Mouse (Mus musculus) mouse embryonic stem cell (cell line): ENCODE results near the gene Slc2a10.
"Not testable (repeated sequence)": the region's sequence is repeated elsewhere in the genome, so short reads cannot be mapped to it uniquely, and the experiment has no call there.

ENCODE experiments used
- in situ Hi-C, 2 experiments: fragments of 300-500 bp; cut with MboI; formaldehyde crosslinking; loops; 1 replicate in 1 of 2; 3 replicates in 1 of 2; pipeline ENCODE4 v1.14.3; 2019 to 2020; ENCODE audit warnings: low sequenced_read_pairs in 2 of 2, low pct_unique_long_range_greater_than_20kb in 1 of 2, mixed read lengths in 1 of 2; ENCODE audit not compliant: unreplicated experiment in 1 of 2

Slc2a10 gene

DNA sequence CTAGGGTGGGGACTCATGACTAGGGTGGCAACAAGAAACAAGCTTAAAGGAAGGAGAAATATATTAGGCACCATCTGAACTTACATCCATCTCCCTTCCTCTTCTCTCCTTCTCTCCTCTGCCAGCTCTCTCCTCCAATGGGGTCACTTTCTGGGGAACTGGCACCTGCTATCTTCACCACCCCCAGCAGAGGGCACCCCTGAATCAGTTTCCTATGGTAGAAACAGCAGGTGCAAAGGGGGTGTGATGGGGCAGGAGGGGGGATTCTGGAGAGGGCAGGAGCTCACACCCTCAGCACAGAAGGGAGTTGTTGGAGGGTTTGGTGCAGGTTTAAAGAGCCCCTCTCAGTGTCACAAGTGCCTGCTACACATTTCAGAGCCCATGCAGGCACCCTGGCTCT lies 7.3 kb upstream of the Slc2a10 start:
- in situ Hi-C loops, result no loop called here

DNA sequence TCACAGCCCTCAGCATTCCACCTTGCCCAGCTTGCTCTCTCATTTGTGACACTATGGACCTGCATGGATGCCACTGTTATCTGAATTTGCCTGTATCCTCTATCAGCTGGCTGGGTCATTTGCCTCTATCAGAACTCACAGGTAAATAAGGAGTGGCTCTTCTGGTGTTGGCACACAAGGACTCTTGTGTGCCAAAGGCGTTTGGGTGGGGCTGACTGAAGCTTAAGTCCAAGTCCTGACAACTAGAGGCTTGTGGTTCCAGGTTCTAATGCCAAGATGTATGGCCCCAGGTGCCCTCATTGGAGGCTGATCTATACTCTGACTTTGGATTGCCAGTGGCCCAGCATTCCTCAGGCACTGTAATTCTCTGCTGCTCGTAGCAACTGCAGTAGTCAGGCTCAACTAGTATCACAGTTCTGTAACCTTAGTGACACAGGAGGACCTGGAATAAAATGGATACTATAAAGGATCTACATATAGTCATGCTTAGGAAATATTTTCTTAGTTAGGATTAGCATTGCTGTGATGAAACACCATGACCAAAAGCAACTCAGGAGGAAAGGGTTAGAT lies 5.8 kb upstream of the Slc2a10 start:
- in situ Hi-C loops, result no loop called here

DNA sequence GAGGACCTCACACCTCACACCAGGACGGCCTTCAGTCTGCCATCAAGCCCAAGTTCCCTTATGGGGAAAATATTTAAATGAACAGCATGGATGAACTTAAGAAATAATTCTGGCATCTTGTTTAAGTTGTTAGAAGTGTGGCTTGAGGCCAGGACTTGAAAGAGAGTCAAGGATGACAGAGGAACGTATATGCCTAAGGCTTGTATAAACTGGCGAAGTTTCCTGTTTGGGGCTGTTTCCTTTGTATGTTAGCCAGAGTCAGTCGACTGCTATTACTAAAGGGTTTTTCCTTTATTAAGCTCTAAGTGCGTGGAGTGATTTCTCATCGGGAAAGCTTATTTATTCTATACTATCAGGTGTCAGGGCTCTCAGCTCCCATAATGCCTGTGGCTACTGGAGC lies 4.8 kb upstream of the Slc2a10 start:
- in situ Hi-C loops, result no loop called here

DNA sequence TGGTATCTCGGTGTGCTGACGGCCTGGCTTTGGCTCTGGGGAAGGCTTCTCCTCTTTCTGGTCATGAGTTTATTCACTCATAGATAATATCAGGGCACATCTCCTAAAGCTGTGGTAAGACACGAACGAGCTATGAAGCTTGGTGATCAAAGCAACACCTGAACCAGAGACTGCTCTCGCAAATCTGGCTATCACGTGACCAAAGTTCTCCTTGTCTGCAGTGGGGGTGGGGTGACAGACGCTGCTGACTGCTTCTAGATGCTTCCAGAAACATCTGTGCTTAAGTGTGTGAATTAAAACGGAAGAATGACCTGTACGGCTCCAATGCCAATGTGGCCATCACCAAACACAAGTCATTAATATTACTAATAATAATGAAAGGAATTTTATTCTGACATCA lies 6.1 kb downstream of the Slc2a10 start:
- in situ Hi-C loops, result no loop called here

DNA sequence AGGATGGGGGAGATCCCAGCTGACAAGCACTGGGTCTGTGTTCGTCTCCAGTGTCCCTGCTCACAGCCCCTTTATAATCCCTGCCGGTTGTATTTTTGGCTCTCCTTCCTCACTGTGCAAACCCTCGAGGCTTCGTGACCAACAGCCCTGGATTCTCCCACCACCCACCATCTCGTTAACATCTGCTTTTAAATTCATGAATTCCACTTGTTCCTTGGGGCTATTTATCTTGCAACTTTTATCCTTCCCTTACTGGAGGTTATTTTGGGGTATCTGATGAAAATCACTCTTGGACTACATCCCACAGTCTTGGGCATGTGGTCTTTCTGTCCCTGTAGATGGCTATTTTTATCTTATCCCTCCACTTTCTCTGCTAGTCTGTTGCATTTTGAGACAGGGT lies 6.9 kb downstream of the Slc2a10 start:
- in situ Hi-C loops, result no loop called here

DNA sequence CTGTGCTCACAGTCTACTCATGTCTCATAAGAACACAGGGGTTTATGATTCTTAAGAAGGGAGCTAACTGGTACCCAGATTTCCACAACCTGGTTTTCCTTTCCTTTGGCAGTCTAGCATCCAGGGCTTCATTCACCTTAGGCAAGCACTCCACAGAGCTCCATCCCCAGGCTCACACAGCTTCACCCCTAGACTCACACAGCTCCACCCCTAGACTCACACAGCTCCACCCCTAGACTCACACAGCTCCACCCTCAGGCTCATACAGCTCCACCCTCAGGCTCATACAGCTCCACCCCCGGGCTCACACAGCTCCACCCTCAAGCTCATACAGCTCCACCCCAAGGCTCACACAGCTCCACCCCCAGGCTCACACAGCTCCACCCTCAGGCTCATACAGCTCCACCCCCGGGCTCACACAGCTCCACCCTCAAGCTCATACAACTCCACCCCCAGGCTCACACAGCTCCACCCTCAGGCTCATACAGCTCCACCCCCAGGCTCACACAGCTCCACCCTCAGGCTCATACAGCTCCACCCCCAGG lies 7.4 kb downstream of the Slc2a10 start:
- in situ Hi-C loops, result not testable (repeated sequence)

DNA sequence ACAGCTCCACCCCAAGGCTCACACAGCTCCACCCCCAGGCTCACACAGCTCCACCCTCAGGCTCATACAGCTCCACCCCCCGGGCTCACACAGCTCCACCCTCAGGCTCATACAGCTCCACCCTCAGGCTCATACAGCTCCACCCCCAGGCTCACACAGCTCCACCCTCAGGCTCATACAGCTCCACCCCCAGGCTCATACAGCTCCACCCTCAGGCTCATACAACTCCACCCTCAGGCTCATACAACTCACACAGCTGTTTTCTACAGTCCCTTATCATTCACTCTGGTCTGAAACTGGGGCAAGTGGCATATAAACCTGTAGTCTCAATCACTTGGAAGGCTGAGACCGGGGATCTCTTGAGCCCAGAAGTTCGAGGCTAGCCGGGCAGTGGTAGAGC lies 7.9 kb downstream of the Slc2a10 start:
- in situ Hi-C loops, result not testable (repeated sequence)

DNA sequence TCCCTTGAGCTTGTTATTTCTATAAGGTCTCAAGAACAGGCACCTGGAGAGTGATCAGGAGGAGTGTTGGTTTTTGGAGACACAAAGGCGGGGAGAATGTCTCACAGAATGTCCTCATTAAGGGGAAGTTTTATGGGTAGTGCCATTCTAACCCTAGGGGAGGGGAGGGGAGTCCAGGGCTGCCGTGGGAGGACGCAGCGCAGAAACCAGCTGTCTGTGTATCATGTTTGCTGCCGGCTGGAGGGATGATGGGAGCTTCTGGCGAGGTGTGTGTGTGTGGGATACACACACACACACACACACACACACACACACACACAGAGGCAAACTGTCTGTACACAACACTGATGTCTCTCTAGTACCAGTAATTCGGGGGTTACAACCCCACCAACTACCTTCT lies 8.8 kb downstream of the Slc2a10 start:
- in situ Hi-C loops, result no loop called here

DNA sequence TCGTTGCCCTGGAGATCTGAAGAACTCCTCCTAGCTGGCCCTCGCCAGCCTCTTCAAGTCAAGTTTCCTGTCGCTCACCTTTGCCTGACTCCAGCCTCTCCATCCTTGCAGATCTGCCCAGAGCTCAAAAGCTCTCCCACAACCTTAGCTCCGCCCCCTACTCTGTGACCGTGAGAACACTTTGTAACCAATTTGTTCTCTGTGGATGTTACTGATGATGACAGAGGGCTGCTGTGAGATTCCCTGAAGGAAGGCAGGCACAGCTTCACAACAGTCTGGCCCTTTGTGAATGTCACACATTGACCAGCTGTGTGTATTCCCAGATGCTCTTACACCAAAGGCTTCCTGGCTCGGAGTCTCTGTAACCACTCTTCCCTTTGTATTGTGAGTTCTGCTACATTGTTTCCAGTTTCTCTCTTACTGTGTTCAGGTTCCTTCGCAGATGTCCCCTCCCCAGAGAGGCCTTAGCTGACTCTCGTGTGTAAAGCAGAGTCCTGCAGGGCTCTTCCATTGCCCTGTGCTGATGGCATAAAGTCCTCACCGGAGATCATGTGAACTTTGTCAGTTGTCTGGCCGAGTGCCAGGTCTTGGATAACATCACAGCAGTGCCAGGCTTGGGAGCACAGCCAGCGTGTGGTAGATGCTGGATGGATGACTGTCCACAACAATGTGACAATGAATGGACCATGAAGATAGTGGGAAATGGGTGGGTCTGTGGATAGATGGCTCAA lies 9.4 kb downstream of the Slc2a10 start:
- in situ Hi-C loops, result no loop called here

DNA sequence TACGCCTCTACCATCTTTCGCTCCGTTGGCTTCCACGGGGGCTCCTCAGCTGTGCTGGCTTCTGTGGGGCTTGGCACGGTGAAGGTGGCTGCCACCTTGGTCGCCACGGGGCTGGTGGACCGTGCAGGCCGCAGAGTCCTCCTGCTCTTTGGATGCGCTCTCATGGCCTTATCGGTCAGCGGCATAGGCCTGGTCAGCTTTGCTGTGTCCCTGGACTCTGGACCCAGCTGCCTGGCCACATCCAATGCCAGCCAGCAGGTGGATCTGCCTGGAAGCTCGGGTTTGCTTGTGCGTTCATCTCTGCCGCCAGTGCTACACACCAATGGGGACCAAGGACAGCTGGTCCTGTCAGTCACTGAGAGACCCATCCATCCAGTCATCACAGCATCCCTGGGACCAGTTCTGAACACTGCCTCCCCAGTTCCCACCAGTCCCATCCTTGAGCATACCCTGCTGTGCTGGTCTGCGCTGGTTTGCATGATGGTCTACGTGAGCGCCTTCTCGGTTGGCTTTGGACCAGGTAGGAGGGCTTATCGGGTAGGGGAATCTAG lies 11.7 kb downstream of the Slc2a10 start:
- in situ Hi-C loops, result no loop called here

DNA sequence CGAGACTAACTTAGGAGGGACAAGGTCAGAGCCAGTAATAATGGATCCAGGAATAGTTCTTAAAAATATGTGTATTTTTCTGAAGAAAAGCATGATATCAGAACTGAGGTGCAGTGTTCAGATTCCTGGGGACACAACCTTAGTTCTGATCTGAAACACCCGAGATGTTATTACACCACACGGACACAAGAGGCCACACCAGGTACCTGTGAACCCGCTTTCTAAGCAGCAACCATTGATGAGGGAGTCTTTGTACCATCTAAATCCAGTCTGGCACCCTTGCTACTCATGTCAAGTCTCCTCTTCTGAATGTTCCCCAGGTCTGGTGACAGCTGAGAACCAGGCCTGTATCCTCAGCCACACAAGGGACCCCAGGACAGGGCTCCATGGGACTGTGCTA lies 22.0 kb downstream of the Slc2a10 start:
- in situ Hi-C loops, result loop anchor here (25.0 kb wide), 2 partner anchors 187 to 387 kb away; no protein-coding TSS in a partner anchor

DNA sequence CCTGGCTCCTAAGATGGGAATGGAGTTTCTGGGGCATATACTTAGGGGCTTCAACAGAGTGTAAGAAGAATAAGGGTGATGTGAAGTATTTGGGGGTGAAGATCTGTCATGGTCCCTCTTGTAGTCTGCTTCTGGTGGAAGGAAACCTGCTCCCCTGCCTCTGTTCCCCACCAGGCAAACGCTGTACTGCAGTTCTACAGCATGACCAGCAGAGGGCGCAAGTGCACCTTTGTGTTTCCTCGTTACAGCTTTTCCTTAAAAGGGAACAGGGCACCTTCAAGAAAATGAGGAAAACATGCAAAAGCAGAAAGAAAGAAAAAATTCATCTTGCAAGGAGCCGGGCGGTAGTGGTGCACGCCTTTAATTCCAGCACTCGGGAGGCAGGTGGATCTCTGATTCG lies 25.5 kb downstream of the Slc2a10 start:
- in situ Hi-C loops, result loop anchor here (25.0 kb wide), 2 partner anchors 183 to 383 kb away; no protein-coding TSS in a partner anchor

DNA sequence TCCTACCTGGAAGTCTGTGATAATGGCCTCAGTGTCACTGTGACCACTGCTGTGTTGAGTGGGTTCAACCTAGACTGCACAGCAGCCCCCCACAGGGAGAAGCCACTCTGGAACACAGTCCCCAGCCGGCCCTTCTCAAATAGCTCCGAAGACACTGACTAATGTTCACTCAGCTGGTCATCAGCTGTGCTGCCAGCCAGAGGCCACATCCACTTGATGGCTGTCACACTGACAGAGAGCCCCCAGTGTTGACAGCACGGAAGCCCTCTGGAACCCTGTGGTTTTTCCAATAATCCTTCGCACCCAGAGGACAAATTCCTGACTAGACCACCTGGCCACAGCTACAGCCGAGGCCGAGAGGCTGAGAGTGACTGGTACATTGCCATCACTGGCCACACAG lies 30.2 kb downstream of the Slc2a10 start:
- in situ Hi-C loops, result loop anchor here (25.0 kb wide), 2 partner anchors 179 to 379 kb away; no protein-coding TSS in a partner anchor

DNA sequence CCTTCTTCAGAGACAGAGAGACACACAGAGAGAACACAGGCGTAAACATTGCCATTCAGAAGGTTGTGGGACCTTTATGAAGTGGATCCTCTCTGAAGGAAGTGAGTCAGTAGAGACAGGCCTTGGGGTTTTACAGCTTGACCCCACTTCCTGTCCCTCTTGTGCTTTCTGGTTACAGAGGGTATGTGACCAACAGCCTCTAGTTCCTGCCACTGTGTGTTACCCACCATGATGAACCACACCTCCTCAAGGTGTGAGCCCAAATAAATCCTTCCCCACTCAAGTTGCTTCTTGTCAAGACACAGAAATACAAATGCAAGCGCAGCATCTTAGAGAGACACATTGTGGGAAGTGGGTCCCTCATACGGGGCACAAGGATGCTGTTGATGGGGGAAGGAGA lies 37.4 kb downstream of the Slc2a10 start:
- in situ Hi-C loops, result loop anchor here (25.0 kb wide), 2 partner anchors 171 to 371 kb away; no protein-coding TSS in a partner anchor

DNA sequence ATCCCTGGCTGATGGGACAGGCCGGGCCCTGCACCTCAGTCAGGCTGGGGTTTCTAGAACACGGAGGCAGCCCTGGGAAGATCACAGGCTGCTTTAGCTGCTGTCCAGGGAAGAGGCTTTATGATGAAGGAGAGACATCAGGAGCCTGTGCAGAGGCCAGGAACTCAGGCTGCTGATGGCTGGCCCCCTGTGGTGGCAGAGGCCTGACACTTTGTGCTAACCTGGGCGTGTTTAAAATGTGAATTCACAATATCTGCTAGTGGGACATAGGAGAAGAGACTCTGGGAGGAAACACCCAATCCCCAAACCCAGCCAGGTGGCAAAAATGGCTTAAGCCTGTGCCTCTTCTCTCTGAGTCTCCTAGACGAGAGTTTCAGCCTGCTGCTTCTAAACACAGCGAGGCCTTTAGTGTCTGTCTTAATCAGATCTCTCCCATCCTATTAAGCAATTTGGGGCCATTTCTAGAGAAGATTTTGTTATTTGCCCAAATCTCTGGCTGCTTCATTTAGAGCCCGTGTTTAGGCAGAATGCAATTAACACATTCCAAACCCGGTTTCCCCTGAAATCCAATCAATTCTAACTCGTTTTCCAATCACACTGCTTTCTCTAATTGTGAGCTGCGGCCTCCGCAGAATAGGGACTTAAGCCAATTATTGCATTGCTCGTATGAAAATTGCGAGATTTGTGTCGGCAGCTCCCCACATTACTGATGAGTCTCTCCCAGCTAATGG lies 39.5 kb downstream of the Slc2a10 start:
- in situ Hi-C loops, result loop anchor here (25.0 kb wide), 2 partner anchors 169 to 369 kb away; no protein-coding TSS in a partner anchor

DNA sequence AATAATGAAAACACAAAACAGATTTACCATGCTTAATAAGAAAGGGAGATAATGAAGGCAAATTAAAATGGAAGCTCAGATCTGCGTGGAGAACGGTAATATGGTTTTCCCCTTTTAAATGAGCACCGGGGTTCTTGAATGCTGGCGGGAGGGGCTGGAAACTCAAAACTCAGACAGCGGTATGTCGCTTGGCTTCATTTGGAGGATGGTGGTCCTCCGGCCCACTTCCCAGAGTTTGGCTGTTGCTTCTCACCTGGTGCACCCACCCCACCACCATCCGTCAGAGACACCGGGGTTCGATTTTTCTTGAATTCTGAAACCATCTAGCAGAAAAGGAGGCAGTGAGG lies 40.1 kb downstream of the Slc2a10 start:
- in situ Hi-C loops, result loop anchor here (25.0 kb wide), 2 partner anchors 169 to 369 kb away; no protein-coding TSS in a partner anchor

DNA sequence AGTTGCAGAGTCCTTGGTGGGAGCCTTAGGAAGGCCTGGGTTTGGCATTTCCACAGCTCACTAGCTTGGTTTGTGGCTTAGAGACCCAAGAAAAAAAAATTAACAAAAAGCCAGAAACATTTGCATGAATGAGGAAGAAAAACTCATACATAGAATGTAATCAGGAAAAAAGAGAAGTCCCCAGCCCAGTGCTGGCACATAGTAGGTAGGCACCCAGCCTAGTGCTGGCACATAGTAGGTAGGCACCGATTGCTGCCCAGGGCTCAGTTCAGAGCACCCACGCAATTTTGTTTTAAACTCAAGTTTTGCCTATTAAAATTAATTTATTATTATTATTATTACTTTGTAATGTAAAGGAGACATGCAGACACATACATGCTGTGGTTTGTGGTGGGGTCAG lies 42.1 kb downstream of the Slc2a10 start:
- in situ Hi-C loops, result loop anchor here (25.0 kb wide), 2 partner anchors 167 to 367 kb away; no protein-coding TSS in a partner anchor

DNA sequence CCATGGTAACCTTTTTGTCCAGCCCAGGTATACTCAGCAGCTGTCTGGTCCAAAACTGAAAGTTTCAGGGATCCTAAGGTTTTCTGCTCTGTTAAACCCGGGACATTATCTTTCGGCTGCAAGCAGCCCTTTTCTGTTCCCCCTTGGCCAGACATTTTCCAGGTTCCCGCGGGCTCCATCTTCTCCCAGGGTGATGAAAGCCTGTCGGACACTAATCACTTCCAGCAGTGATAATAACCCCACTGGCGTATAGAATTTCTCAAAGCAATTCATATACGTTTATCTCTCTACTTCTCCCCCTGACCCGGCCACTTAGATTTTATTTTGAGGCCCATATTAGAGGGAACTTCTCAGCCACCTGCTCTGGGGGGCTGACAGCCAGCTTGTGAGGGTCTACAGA lies 42.8 kb downstream of the Slc2a10 start:
- in situ Hi-C loops, result loop anchor here (25.0 kb wide), 2 partner anchors 166 to 366 kb away; no protein-coding TSS in a partner anchor

DNA sequence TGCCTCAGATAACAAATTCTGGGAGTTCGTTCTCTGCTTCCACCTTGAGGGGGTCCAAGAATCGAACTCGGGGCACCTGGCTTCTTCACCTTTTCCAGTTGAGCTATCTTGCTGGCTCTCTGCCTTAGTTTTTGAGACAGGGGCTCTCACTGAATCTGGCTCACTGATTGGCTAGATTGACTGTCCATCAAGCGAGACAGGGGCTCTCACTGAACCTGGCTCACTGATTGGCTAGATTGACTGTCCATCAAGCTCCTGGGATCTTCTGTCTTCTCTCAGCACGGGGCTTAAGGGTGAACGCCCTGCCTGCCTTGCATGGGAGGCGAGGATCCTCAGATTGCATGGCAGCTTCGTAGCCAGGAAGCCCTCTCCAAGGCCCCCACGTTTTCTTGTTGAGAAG lies 43.8 kb downstream of the Slc2a10 start:
- in situ Hi-C loops, result loop anchor here (25.0 kb wide), 2 partner anchors 165 to 365 kb away; no protein-coding TSS in a partner anchor
